Mouse (Mus musculus) adrenal gland, adult 8-10 months (tissue): ENCODE results near the gene Sult1c2. TPM values are rescaled to one million over a fixed set of nuclear protein-coding genes. Genes with fewer than 3 reads are reported as not detected.
A peak's percentile ranks its signal among the peaks of the same experiment; 100 is the strongest.
"Not testable (repeated sequence)": the region's sequence is repeated elsewhere in the genome, so short reads cannot be mapped to it uniquely, and the experiment has no call there.

Experiments used
- DNase-seq: peaks from one replicate; pipeline ENCODE4 v3.0.0; 2022
- total RNA-seq, 4 experiments: library from RNA; stranded (reverse); gene quantifications; 2 replicates each; pipeline ENCODE4 v1.2.4; 2022

Gene Sult1c2
- total RNA-seq: under 1 TPM in 3 of 4 experiments, not detected in 1; 0.14 to 0.35 (median 0.22) TPM

GRCm38 (mm10) chr17:53846206-53846605 lies at the start of gene Sult1c2:
Gene Sult1c2 (minus strand): TSS chr17:53846339.
- no peak for DNase-seq

GRCm38 (mm10) chr17:53879006-53879675 lies 33.0 kb upstream of the Sult1c2 start:
- not testable (repeated sequence) for DNase-seq

GRCm38 (mm10) chr17:53874433-53874832 lies 28.3 kb upstream of the Sult1c2 start:
- peak; percentile 9 for DNase-seq

DNA sequence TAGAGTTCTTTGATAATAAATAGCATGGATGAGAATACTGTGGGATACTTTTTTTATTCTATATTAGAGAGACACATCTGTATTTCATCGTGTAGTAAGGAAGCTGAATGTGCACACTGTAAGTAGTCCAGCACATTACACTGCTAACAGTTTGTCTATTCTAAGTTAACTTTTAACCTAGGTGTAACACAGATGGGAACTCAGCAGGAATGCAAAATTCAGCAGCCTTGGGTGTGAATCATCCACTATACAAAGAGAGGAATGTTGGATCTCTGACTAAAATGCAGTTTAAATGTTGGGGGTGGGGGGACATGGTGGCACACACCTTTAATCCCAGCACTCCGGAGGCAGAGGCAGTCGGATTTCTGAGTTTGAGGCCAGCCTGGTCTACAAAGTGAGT lies 26.1 kb upstream of the Sult1c2 start:
- no peak for DNase-seq

DNA sequence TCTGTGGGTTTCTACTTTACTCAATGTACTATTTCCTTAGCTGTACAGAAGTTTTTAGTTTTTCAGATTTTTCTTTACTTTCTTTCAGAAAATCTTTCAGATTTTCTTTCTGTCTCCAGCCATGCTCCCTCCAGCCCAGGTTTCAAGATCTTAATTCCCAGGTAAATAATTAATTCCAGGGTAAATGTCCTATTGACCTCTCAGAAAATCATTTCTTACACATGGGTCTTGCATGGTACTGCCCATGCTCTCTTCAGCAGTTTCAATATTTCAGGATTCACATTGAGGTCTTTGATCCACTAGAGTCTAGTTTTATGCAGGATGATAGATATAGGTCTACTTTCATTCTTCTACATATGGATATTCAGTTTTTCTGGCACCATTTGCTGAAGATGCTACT lies 23.8 kb upstream of the Sult1c2 start:
- no peak for DNase-seq

GRCm38 (mm10) chr17:53865260-53865955 lies 19.3 kb upstream of the Sult1c2 start:
- no peak for DNase-seq

- DNase-seq: no peak
These were observed 14.4 kb upstream of the Sult1c2 start for GRCm38 (mm10) chr17:53860548-53860947.

DNA sequence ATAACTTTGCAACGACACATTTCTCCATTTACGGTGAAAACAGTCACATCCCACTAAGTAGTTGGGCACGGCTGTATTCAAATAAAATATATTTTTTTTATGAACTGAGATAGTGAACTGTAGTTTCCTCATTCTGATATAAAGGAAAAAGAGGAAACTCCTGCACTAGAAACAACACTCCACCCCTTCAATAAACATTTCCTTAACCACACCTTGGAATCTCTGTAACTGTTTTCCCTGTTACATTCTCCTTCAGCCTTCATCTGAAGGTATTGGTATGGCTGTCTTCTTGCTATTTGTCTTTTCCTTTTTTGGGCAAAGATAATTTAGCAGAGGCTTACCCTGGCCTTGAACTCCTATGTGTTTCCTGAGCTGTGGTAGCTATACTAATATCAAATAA lies 8.9 kb upstream of the Sult1c2 start:
- no peak for DNase-seq

DNA sequence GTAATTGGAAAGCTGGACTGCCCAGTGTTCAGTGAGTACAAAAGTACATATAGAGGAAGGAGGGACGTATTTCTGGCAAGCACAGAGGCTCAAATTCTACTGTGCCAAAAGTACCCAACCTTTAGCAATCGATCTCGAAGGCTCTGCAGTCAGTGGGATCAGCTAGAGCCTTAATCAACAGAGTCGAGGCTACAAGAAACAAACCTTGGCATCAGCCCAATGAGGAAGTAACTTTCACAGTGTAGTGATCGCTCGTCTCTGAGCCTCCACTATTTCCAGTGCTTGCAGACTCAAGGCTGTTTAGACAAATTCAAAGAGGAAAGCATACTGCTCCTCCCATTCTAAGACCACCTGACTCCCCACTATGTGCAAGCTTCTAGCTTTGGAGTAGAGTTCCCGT lies 343 bp downstream of the Sult1c2 start:
- DNase-seq: peak; percentile 3

DNA sequence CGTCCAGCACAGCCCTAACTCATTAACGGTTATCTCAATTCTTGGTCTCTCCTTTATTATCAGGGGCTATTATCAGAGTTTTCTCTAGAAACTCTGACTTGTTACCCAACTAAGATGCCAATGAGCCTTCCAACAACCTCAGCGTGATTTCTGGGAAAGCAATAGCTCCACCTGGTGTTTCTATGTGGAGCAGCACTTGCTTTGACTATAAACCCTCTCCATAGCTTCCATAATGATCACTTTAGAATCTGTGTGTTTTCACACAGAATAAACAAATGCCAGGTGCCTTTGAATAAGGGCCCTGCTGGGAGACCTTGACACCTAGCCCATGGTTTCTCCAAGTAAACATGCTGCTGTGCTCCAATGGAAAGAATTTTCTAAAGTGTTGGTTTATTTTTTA lies 12.8 kb downstream of the Sult1c2 start:
- DNase-seq: peak; percentile 1

DNA sequence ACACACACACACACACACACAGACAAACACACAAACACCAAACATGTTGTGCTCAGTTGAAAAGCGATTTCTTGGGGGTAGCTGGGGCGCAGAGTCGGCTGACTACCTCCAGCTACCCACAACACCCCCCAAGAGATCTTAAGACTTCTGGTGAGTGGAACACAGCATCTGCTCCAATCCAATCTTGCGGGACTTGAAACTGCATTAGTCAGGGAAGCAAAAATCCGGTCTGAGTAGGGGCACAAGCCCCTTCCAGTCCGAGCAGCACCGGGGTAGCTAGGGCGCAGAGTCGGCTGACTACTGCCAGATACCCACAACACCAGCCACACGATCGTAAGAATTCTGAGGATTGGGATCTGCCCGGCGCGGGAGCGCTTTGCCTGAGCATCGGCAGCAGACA lies 42.2 kb downstream of the Sult1c2 start:
- not testable (repeated sequence) for DNase-seq

GRCm38 (mm10) chr17:53783381-53783780 lies 62.8 kb downstream of the Sult1c2 start:
- no peak for DNase-seq

Other genes starting within 250 kb of the Sult1c2 start
- gene Sgo1, start 157.0 kb downstream of the Sult1c2 start, total RNA-seq: under 1 TPM; 0.32 to 0.94 (median 0.34) TPM
- not detected for gene Sult1c1, start 144.3 kb upstream of the Sult1c2 start, total RNA-seq